Mouse (Mus musculus) kidney, postnatal 10 days (tissue): ENCODE measurements around the gene Gsta2.
"Not testable (repeated sequence)": the region's sequence is repeated elsewhere in the genome, so short reads cannot be mapped to it uniquely, and the experiment has no call there.

Experiments used
- DNase-seq: peaks from one replicate; pipeline ENCODE4 v3.0.0; 2021; ENCODE audit warnings: mixed read lengths

Gene Gsta2

DNA sequence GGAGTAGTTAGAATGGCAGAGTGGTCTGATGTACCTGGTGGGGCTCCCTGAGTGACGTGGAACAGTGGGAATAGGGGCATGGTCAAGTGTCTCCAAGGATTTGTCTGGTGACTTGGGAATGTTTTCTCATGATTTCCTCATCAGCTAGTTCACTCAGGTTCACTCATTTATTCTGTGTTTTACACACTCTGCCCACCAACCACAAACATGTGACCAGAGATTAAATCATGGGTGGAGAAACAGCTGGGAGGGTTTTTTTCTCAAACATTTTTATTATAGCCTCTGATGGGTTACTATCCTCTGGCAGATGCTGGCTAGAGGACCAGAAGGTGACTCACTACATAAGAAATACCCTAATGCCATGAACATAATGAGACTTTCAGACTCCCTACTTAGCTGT, 57.4 kb downstream of the Gsta2 start:
- DNase-seq: no peak

- DNase-seq: peak; percentile 65
These were observed 59.5 kb downstream of the Gsta2 start for GRCm38 (mm10) chr9:78296089-78296488.

DNA sequence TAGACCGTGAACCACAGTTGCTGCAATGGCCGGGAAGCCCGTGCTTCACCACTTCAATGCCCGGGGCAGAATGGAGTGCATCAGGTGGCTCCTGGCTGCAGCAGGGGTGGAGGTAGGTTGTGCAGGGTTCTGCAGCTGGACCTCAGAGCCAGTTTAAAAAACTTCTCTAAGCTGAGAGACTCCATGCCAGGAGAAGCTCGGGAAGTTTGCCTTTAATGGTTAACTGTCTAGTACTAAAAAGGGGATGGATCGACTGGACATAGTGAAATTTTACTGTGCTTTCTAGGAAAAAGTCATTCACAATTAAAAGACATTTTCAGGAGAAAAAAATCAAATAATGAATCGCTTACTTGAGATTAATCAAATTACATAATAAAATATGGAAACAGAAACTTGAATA, 60.8 kb downstream of the Gsta2 start:
- not testable (repeated sequence) for DNase-seq

DNA sequence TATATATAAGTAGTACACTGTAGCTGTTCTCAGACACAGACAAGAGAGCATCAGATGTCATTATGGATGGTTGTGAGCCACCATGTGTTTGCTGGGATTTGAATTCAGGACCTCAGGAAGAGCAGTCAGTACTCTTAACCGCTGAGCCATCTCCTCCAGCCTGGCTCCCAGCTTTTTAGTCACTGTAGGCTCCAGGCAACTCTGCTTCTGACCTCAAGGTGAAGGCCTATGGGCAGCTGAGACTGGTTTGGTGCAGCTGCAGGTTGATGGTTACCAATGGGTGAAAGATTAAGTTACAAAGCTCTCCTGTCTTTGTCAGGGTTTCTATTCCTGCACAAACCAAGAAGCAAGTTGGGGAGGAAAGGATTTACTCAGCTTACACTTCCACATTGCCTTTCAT, 61.9 kb downstream of the Gsta2 start:
- not testable (repeated sequence) for DNase-seq

- DNase-seq: not testable (repeated sequence)
These were observed 63.1 kb downstream of the Gsta2 start for GRCm38 (mm10) chr9:78292462-78292861.

DNA sequence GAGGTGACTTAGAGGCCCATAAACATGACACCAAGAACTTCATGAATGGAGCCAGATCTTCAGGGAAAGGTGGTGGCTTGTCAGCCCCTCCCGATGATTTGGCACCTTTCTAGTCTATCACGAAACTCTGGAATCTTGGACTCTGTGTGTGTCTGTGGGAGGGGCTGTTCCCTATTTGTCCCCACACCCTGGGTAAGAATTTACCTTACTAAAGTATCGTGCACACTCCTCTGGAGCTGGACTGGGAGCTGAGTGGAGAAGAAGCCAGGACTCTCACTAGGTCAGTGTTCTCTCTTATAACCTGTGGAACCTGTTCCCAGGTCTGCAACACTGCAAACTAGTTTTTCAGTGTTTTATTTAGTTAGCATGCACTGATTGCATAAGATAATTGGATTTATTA, 65.9 kb downstream of the Gsta2 start, which contains the start of gene Gm10639:
Gene Gm10639 (plus strand): TSS at position 201 of the 400 bp plus-strand sequence.
- DNase-seq: not testable (repeated sequence)

DNA sequence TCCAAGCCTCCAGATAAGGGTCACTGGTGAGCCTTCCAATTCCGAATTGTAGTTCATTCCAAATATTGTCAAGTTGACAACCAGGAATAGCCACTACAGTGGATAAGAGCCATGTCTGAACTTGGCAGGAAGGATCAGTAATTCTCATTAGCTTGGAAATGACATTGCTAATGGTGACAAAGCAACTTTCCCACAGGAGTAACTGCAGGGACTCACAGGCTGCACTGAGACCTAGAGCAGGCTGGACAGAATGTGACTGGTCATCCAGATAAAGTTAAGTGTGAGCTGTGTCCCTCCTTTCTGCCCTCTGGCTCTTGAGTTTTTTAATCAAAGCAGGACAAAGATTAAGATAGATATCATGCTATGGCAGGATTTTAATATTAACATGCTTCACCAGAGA, 66.5 kb downstream of the Gsta2 start:
- DNase-seq: not testable (repeated sequence)

- peak; percentile 64 for DNase-seq
These were observed 73.4 kb downstream of the Gsta2 start for GRCm38 (mm10) chr9:78282002-78282711.
